Mouse (Mus musculus) cortical plate, adult 2 months (tissue): ENCODE measurements around the gene Tpo.

Experiments
- CTCF ChIP-seq: fragments of 200-500 bp; IDR thresholded peaks from 2 replicates; pipeline ENCODE4 v1.5.1; 2011; ENCODE audit warnings: mild to moderate bottlenecking, control low read depth, low read length; ENCODE audit not compliant: insufficient read depth; ENCODE audit errors: extremely low read depth
- POLR2A ChIP-seq: fragments of 200-500 bp; IDR thresholded peaks from 2 replicates; pipeline ENCODE4 v1.6.1; 2011; ENCODE audit warnings: mild to moderate bottlenecking, low read length, control low read depth; ENCODE audit not compliant: insufficient read depth; ENCODE audit errors: extremely low read depth

GRCm38 (mm10) chr12:30029111-30029510 is 103.3 kb downstream of the Tpo start:
- TF ChIP-seq CTCF (no peak), POLR2A (no peak)
